Mouse (Mus musculus): ENCODE results near the gene Tsr3. TPM values are rescaled to one million over a fixed set of nuclear protein-coding genes. Genes with fewer than 3 reads are reported as not detected.

The Tsr3 gene
- polyA plus RNA-seq, 1 experiment: 40.4 TPM

- peak; percentile 76 to 82 for DNase-seq
- 0 out of 2 replicates have a peak, but pooled peaks cover 3% of the 10 kb centered on the region for H3K4me1 ChIP-seq (ENCODE audit: control insufficient read depth, insufficient read depth, low read length)
- no peak overlapping the region for H3K27ac ChIP-seq (ENCODE audit: insufficient read depth, low read length)
- 5% methylated on average over 3 of the region's 3 CpGs for WGBS
- H3K4me3 ChIP-seq (replicated peaks; ENCODE audit: insufficient read depth, low read depth, low read length): peak overlapping the region; percentile 30
- peak; percentile 92 for TF ChIP-seq CTCF (IDR thresholded peaks at IDR 0.05; ENCODE audit: borderline replicate concordance, insufficient read depth, low read depth, low read length)
- no peak for TF ChIP-seq POLR2A (IDR thresholded peaks at IDR 0.05; ENCODE audit: borderline replicate concordance, insufficient read depth, low read length)
- no peaks in the 10 kb centered on the region for H3K27me3 ChIP-seq (ENCODE audit: control insufficient read depth, insufficient read depth, low read length)
Measured at GRCm38 (mm10) chr17:25285033-25285432, 45.1 kb downstream of the Tsr3 start.

- TF ChIP-seq CTCF (IDR thresholded peaks at IDR 0.05; ENCODE audit: borderline replicate concordance, insufficient read depth, low read depth, low read length) (peak; percentile 71; the same call in 1 of the 2 replicates), POLR2A (IDR thresholded peaks at IDR 0.05; ENCODE audit: borderline replicate concordance, insufficient read depth, low read length) (no peak)
- peak in 1 of 2 experiments; percentile 9 for DNase-seq
- H3K4me1 ChIP-seq (ENCODE audit: control insufficient read depth, insufficient read depth, low read length): 0 out of 2 replicates have a peak, but pooled peaks cover 3% of the 10 kb centered on the region
- no peak overlapping the region for H3K4me3 ChIP-seq (replicated peaks; ENCODE audit: insufficient read depth, low read depth, low read length)
- 21% methylated on average over 4 of the region's 4 CpGs for WGBS
- no peaks in the 10 kb centered on the region for H3K27me3 ChIP-seq (ENCODE audit: control insufficient read depth, insufficient read depth, low read length)
- H3K27ac ChIP-seq (ENCODE audit: insufficient read depth, low read length): no peak overlapping the region
Measured at GRCm38 (mm10) chr17:25288842-25289241, 48.9 kb downstream of the Tsr3 start.

- DNase-seq: no peak
- WGBS: 26% methylated on average over 4 of the region's 4 CpGs
- no peak overlapping the region for H3K4me3 ChIP-seq (replicated peaks; ENCODE audit: insufficient read depth, low read depth, low read length)
- TF ChIP-seq CTCF (IDR thresholded peaks at IDR 0.05; ENCODE audit: borderline replicate concordance, insufficient read depth, low read depth, low read length) (no peak), POLR2A (IDR thresholded peaks at IDR 0.05; ENCODE audit: borderline replicate concordance, insufficient read depth, low read length) (no peak)
- H3K4me1 ChIP-seq (ENCODE audit: control insufficient read depth, insufficient read depth, low read length): no peaks in the 10 kb centered on the region
- H3K27ac ChIP-seq (ENCODE audit: insufficient read depth, low read length): no peak overlapping the region
- H3K27me3 ChIP-seq (ENCODE audit: control insufficient read depth, insufficient read depth, low read length): no peaks in the 10 kb centered on the region
Measured at GRCm38 (mm10) chr17:25290411-25290810, 50.4 kb downstream of the Tsr3 start.

Other genes with a start within 250 kb of the Tsr3 start
- gene Cramp1l, start 224.4 kb upstream of the Tsr3 start, polyA plus RNA-seq (2012; rRNA removed): 19.8 and 21.3 TPM in 2 replicates
- gene Ift140, start 224.1 kb upstream of the Tsr3 start, polyA plus RNA-seq (2012; rRNA removed): 18.0 and 19.2 TPM in 2 replicates
- 20.4 and 22.8 TPM in 2 replicates for gene Tmem204, start 156.6 kb upstream of the Tsr3 start, polyA plus RNA-seq (2012; rRNA removed)
- 39.5 and 43.7 TPM in 2 replicates for gene Telo2, start 124.2 kb upstream of the Tsr3 start, polyA plus RNA-seq (2012; rRNA removed)
- 0.11 TPM in 1 of 2 replicates, not detected in the other for gene Ptx4, start 119.4 kb upstream of the Tsr3 start, polyA plus RNA-seq (2012; rRNA removed)
- 50.3 and 52.7 TPM in 2 replicates for gene Clcn7, start 106.8 kb upstream of the Tsr3 start, polyA plus RNA-seq (2012; rRNA removed)
- 0.06 and 0.10 TPM in 2 replicates for gene Ccdc154, start 77.7 kb upstream of the Tsr3 start, polyA plus RNA-seq (2012; rRNA removed)
- not detected in 2 replicates for gene Gm38655, start 64.7 kb upstream of the Tsr3 start, polyA plus RNA-seq (2012; rRNA removed)
- gene BC003965, start 55.6 kb upstream of the Tsr3 start, polyA plus RNA-seq (2012; rRNA removed): 23.4 and 25.2 TPM in 2 replicates
- 56.2 and 57.4 TPM in 2 replicates for gene Unkl, start 51.8 kb upstream of the Tsr3 start, polyA plus RNA-seq (2012; rRNA removed)
- gene Gnptg, start within 50 bp of the Tsr3 start, polyA plus RNA-seq (2012; rRNA removed): 131 and 146 TPM in 2 replicates
- 24.4 and 26.5 TPM in 2 replicates for gene Baiap3, start 16.2 kb downstream of the Tsr3 start, polyA plus RNA-seq (2012; rRNA removed)
- gene Ube2i, start 34.5 kb downstream of the Tsr3 start, polyA plus RNA-seq (2012; rRNA removed): 253 and 255 TPM in 2 replicates
- gene Prss34, start 58.2 kb downstream of the Tsr3 start, polyA plus RNA-seq (2012; rRNA removed): not detected in 2 replicates
- not detected in 2 replicates for gene Prss28, start 68.5 kb downstream of the Tsr3 start, polyA plus RNA-seq (2012; rRNA removed)
- gene Prss29, start 78.5 kb downstream of the Tsr3 start, polyA plus RNA-seq (2012; rRNA removed): not detected in 2 replicates
- gene Tpsab1, start 105.4 kb downstream of the Tsr3 start, polyA plus RNA-seq (2012; rRNA removed): not detected in 2 replicates
- 0.16 TPM in 1 of 2 replicates, not detected in the other for gene Tpsb2, start 126.1 kb downstream of the Tsr3 start, polyA plus RNA-seq (2012; rRNA removed)
- gene Tpsg1, start 129.1 kb downstream of the Tsr3 start, polyA plus RNA-seq (2012; rRNA removed): not detected in 2 replicates
- 10.8 and 12.4 TPM in 2 replicates for gene Cacna1h, start 193.6 kb downstream of the Tsr3 start, polyA plus RNA-seq (2012; rRNA removed)
- gene Tekt4, start 214.4 kb downstream of the Tsr3 start, polyA plus RNA-seq (2012; rRNA removed): 1.1 and 1.3 TPM in 2 replicates